Mouse (Mus musculus) myocyte (in vitro differentiated cells): ENCODE results near the gene Tbc1d20. TPM values are rescaled to one million over a fixed set of nuclear protein-coding genes. Genes with fewer than 3 reads are reported as not detected.

Experiments
- H3K27me3 ChIP-seq: one replicate; pipeline ENCODE4 v1.6.1; 2011; ENCODE audit not compliant: control insufficient read depth, insufficient read depth, insufficient read length
- H3K36me3 ChIP-seq: one replicate; pipeline ENCODE4 v1.6.1; 2011; ENCODE audit not compliant: control insufficient read depth, insufficient read depth
- H3K4me2 ChIP-seq: one replicate; pipeline ENCODE4 v1.6.1; 2011; ENCODE audit warnings: low read depth, control low read depth
- H3K4me3 ChIP-seq: one replicate; pipeline ENCODE4 v1.5.1; 2011; ENCODE audit warnings: mild to moderate bottlenecking, control low read depth, moderate library complexity
- H3K79me2 ChIP-seq: one replicate; pipeline ENCODE4 v1.6.1; 2011; ENCODE audit not compliant: control insufficient read depth, insufficient read depth
- H3ac ChIP-seq: one replicate; pipeline ENCODE4 v1.6.1; 2011; ENCODE audit not compliant: control insufficient read depth, insufficient read length
- CEBPB ChIP-seq: IDR thresholded peaks from 2 replicates; pipeline ENCODE4 v1.6.1; 2011; ENCODE audit warnings: mild to moderate bottlenecking, moderate library complexity; ENCODE audit not compliant: poor library complexity, insufficient read depth, severe bottlenecking
- E2F4 ChIP-seq: IDR thresholded peaks from one replicate; pipeline ENCODE4 v1.6.1; 2011; ENCODE audit warnings: mild to moderate bottlenecking, control low read depth, moderate library complexity; ENCODE audit not compliant: insufficient read depth
- MAX ChIP-seq: IDR thresholded peaks from one replicate; pipeline ENCODE4 v1.6.1; 2011; ENCODE audit warnings: low read depth, mild to moderate bottlenecking, control low read depth
- MYOD1 ChIP-seq, 3 experiments: IDR thresholded peaks; one replicate each; pipeline ENCODE4 v1.6.1; 2011; ENCODE audit warnings: control low read depth in 2 of 3, low read depth in 2 of 3, mild to moderate bottlenecking in 2 of 3, moderate library complexity in 1 of 3; ENCODE audit not compliant: insufficient read length in 2 of 3, control insufficient read depth in 1 of 3
- MYOG ChIP-seq, 3 experiments: IDR thresholded peaks; one replicate each; pipeline ENCODE4 v1.6.1; 2011; ENCODE audit warnings: control low read depth in 2 of 3, low read depth in 2 of 3, mild to moderate bottlenecking in 2 of 3; ENCODE audit not compliant: insufficient read length in 2 of 3, control insufficient read depth in 1 of 3, insufficient read depth in 1 of 3
- POLR2A ChIP-seq: IDR thresholded peaks from one replicate; pipeline ENCODE4 v1.6.1; 2011; ENCODE audit warnings: low read depth, mild to moderate bottlenecking, control low read depth, moderate library complexity; ENCODE audit not compliant: insufficient read length
- POLR2AphosphoS2 ChIP-seq: IDR thresholded peaks from one replicate; pipeline ENCODE4 v1.6.1; 2011; ENCODE audit warnings: low read depth, control low read depth; ENCODE audit not compliant: insufficient read length
- REST ChIP-seq: IDR thresholded peaks from one replicate; pipeline ENCODE4 v1.6.1; 2011; ENCODE audit warnings: mild to moderate bottlenecking, control low read depth, moderate library complexity; ENCODE audit not compliant: insufficient read depth, insufficient read length
- SRF ChIP-seq: IDR thresholded peaks from one replicate; pipeline ENCODE4 v1.6.1; 2011; ENCODE audit warnings: low read depth; ENCODE audit not compliant: control insufficient read depth, insufficient read length
- TCF12 ChIP-seq: IDR thresholded peaks from one replicate; pipeline ENCODE4 v1.6.1; 2011; ENCODE audit warnings: mild to moderate bottlenecking, control low read depth; ENCODE audit not compliant: poor library complexity, insufficient read depth, severe bottlenecking
- TCF3 ChIP-seq: IDR thresholded peaks from one replicate; pipeline ENCODE4 v1.6.1; 2011; ENCODE audit warnings: low read depth, control low read depth; ENCODE audit not compliant: insufficient read length
- USF1 ChIP-seq: IDR thresholded peaks from one replicate; pipeline ENCODE4 v1.6.1; 2011; ENCODE audit warnings: low read depth, mild to moderate bottlenecking, control low read depth, moderate library complexity
- polyA plus RNA-seq: library from polyadenylated mRNA; unstranded; fragments of >200 nt; fragmentation: generic; extraction: Trizol; gene quantifications from one replicate; pipeline ENCODE4 v1.2.1, GENCODE M21; 2012; ENCODE audit warnings: missing spikeins

Gene Tbc1d20
- polyA plus RNA-seq, 1 experiment: 51.8 TPM

GRCm38 (mm10) chr2:152344361-152344760, 50.7 kb downstream of the Tbc1d20 start:
- Histone ChIP-seq H3K36me3 (peaks cover 34% of the 10 kb centered on the region), H3K4me3 (peak overlapping the region; percentile 84), H3K79me2 (peaks cover 38% of the 10 kb centered on the region), H3ac (peak overlapping the region; percentile 6), H3K4me2 (peak overlapping the region; percentile 84), H3K27me3 (no peaks in the 10 kb centered on the region)
- TF ChIP-seq POLR2A: peak; percentile 56
- peak; percentile 34 for TF ChIP-seq POLR2AphosphoS2
- no peak for TF ChIP-seq TCF12

GRCm38 (mm10) chr2:152344909-152345308, 51.3 kb downstream of the Tbc1d20 start:
- Histone ChIP-seq H3K79me2 (peaks cover 33% of the 10 kb centered on the region), H3K4me2 (peak overlapping the region; percentile 84), H3ac (no peak overlapping the region), H3K4me3 (no peak overlapping the region), H3K27me3 (no peaks in the 10 kb centered on the region), H3K36me3 (peaks cover 28% of the 10 kb centered on the region)
- TF ChIP-seq TCF12 (no peak), USF1 (no peak), REST (no peak), E2F4 (no peak), SRF (no peak), POLR2AphosphoS2 (no peak), POLR2A (no peak), TCF3 (no peak), MYOG (IDR thresholded peaks at IDR 0.05; ENCODE audit: control insufficient read depth in 1 of 3, insufficient read depth in 1 of 3, insufficient read length in 2 of 3, low read depth in 2 of 3) (no peak), MAX (no peak)

DNA sequence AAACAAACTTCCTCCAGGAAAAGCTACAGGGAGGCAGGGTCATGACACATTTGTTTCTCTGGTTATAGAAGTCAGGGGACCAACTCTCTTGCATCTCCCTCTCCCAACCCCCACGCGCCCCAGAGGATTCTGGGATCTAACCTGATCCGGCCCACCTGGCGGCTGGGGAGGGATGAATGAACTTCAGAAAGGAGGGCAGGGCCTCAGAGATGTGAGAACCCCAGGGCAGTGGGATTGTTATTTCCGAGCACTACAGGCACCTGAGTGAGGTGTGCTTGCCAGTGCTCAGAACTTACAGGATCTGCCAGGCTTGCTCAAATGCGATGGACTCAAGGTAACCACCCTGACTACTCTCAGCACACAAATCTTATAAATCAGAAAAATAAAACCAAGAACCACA, 51.8 kb downstream of the Tbc1d20 start:
- Histone ChIP-seq H3K79me2 (peaks cover 28% of the 10 kb centered on the region), H3K27me3 (no peaks in the 10 kb centered on the region), H3K4me3 (no peak overlapping the region), H3ac (no peak overlapping the region), H3K36me3 (peaks cover 23% of the 10 kb centered on the region), H3K4me2 (no peak overlapping the region)
- TF ChIP-seq POLR2A: no peak
- TF ChIP-seq TCF12: no peak
- TF ChIP-seq CEBPB: no peak
- no peak for TF ChIP-seq POLR2AphosphoS2
- TF ChIP-seq TCF3: no peak
- TF ChIP-seq MYOG (IDR thresholded peaks at IDR 0.05; ENCODE audit: control insufficient read depth in 1 of 3, insufficient read depth in 1 of 3, insufficient read length in 2 of 3, low read depth in 2 of 3): no peak
- TF ChIP-seq USF1: no peak
- no peak for TF ChIP-seq E2F4
- TF ChIP-seq MYOD1 (IDR thresholded peaks at IDR 0.05; ENCODE audit: control insufficient read depth in 1 of 3, insufficient read length in 2 of 3, low read depth in 2 of 3): no peak
- TF ChIP-seq REST: no peak
- TF ChIP-seq SRF: no peak
- TF ChIP-seq MAX: no peak

- Histone ChIP-seq H3K79me2 (peaks cover 12% of the 10 kb centered on the region), H3K27me3 (no peaks in the 10 kb centered on the region), H3K4me3 (no peak overlapping the region), H3K4me2 (no peak overlapping the region), H3K36me3 (peaks cover 8% of the 10 kb centered on the region), H3ac (no peak overlapping the region)
- TF ChIP-seq MAX (no peak), USF1 (no peak), MYOD1 (IDR thresholded peaks at IDR 0.05; ENCODE audit: control insufficient read depth in 1 of 3, insufficient read length in 2 of 3, low read depth in 2 of 3) (no peak), TCF3 (no peak), E2F4 (no peak), REST (no peak), CEBPB (no peak), SRF (no peak), POLR2A (no peak), MYOG (IDR thresholded peaks at IDR 0.05; ENCODE audit: control insufficient read depth in 1 of 3, insufficient read depth in 1 of 3, insufficient read length in 2 of 3, low read depth in 2 of 3) (no peak), POLR2AphosphoS2 (no peak), TCF12 (no peak)
Observed at GRCm38 (mm10) chr2:152346776-152347465, 53.3 kb downstream of the Tbc1d20 start.

DNA sequence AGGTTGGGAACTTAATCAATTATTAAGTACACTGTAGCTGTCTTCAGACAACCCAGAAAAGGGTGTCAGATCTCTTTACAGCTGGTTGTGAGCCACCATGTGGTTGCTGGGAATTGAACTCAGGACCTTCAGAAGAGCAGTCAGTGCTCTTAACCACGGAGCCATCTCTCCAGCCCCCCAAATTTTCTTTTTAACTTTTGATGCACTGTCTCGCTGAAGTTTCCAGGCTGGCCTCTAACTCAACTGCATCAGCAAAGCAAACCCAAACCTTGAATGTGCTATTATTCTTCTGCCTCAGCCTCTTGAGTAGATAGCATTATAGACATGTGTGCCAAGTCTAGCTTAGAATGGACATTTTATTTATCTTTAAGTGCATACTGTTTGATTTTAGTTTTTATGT, 54.1 kb downstream of the Tbc1d20 start:
- H3K4me3 ChIP-seq: no peak overlapping the region
- TF ChIP-seq MAX: no peak
- TF ChIP-seq MYOD1 (IDR thresholded peaks at IDR 0.05; ENCODE audit: control insufficient read depth in 1 of 3, insufficient read length in 2 of 3, low read depth in 2 of 3): no peak
- TF ChIP-seq POLR2A: no peak
- TF ChIP-seq TCF12: no peak
- no peak for TF ChIP-seq POLR2AphosphoS2
- no peak for TF ChIP-seq TCF3
- TF ChIP-seq CEBPB: no peak
- no peak for TF ChIP-seq REST
- TF ChIP-seq MYOG (IDR thresholded peaks at IDR 0.05; ENCODE audit: control insufficient read depth in 1 of 3, insufficient read depth in 1 of 3, insufficient read length in 2 of 3, low read depth in 2 of 3): no peak
- no peak overlapping the region for H3ac ChIP-seq
- H3K36me3 ChIP-seq: peaks cover under 1% of the 10 kb centered on the region
- peaks cover 4% of the 10 kb centered on the region for H3K79me2 ChIP-seq
- no peaks in the 10 kb centered on the region for H3K27me3 ChIP-seq
- H3K4me2 ChIP-seq: no peak overlapping the region
